Mouse (Mus musculus): ENCODE results near the gene Macrod2.
A peak's percentile ranks its signal among the peaks of the same experiment; 100 is the strongest.

Macrod2 gene

GRCm38 (mm10) chr2:141337708-141338107 is 942.6 kb downstream of the Macrod2 start:
- no peak for DNase-seq

DNA sequence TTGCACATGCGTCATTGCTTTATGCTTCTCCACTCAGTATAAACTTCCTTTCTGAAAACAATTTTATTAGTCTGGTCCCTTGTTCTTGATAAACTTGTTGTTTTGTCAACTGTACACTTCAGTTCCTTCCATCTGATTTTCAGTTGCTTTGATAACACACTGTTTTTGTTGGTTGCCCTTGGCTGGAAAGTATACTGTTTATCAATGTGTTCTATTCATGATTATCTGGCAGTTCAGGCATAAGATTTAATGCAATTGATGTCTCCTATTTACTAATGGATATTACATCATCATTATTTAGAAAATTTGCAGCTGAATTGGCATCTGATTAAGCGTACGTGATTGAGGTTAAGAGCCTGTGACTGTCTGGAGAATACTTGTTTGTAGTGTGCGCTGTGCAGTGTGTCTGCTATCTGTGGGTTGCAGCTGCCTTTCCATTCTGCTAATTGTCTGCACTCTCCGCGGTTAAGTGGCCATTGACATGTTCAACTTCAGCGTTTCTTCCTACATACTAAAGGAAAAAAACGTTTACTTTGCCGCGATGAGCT is 949.0 kb downstream of the Macrod2 start:
- DNase-seq = no peak

- DNase-seq = no peak
These were observed 957.5 kb downstream of the Macrod2 start for GRCm38 (mm10) chr2:141352623-141353022.

GRCm38 (mm10) chr2:141388632-141389031 is 993.5 kb downstream of the Macrod2 start:
- DNase-seq = no peak

DNA sequence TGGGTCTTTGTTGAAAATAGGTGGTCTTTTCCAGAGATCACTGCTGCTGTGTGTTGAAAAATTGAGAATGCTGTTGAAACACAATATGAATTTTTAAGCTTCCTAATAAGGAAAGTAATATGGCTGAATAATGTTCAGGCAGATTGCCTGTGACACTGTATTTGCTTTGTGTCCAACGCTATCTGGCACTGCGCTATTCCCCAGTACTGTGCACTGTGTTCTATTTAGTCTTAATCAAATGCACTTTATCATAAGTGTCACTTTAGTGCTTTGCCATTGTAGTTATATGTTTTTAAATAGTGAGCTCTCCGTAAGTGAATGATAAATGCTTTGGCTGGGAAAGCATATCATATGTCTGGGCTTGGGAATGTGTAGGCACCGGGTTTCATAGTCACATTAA is 996.1 kb downstream of the Macrod2 start:
- no peak for DNase-seq

GRCm38 (mm10) chr2:141394806-141395205 is 999.7 kb downstream of the Macrod2 start:
- DNase-seq = no peak

GRCm38 (mm10) chr2:141408766-141409165 is 1013.7 kb downstream of the Macrod2 start:
- DNase-seq = no peak

DNA sequence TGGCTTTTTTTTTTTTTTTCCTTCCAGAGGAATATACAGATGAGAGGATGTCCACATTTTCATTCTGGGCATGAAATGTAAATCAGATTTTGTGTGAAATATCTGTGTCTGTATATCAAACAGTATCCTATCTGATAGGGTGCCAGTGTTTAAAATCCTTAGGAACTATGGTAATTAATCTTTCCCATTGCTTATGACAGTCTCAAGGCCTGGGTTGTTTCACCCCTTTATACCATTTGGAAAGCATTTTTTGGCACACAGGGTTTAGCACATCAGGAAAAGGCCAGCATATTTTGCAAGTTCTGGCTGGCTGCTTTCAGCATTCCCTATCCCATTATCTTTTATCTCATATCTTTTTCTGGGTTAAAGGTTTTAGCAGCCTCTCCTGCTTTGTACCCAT is 1021.3 kb downstream of the Macrod2 start:
- DNase-seq = no peak

DNA sequence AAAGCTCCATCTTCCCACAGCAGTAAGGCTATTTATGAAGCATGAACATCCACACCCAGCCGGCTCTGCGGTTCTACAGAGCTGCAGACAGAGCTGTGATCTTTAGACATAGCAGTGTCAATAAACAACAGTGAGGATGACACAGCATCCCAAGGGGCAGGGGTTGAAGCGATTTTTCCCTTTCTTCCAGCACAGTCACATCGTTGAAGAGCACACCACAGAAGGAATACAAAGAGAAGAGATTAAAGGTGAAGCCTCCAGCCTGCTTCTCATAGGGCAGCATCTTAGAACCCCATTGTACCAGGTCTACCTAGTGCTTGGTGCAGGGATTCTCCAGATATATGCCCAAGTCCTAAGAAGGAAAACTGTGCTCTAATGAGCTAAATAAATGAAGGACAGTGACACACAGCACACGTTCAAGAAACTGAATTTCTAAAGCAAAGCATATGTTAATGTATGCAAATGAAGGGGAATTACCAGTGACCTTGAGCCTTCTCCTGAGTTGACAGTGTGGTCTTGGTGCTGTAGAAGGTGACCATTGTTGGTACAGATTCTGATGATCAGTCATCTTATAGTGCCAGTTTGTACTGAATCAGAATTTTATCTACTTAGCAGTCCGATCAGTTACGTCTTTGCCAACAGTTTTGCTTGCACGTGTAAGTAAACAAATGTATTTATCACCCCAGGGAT is 1021.9 kb downstream of the Macrod2 start:
- DNase-seq = no peak

DNA sequence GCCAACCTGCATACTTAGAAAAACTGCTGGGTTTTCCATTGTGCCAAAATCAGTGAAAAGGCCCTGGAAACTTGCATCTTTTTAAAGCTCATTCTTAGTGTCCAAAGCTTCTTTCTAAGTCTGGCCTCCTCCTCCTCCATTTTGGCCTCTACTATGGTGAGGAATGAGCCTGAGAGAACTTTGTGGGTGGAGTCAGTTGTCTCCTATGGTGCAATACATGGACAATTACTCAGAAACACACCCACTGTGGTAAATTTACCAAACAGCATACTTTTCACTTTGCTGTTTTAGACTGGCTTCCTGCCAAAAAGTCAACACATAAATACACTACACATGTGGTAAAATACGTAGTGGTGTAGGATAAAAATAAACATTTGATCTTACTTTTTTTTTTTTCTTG is 1024.7 kb downstream of the Macrod2 start:
- no peak for DNase-seq

- no peak for DNase-seq
These were observed 1039.0 kb downstream of the Macrod2 start for GRCm38 (mm10) chr2:141434084-141434483.

GRCm38 (mm10) chr2:141434731-141435570 is 1039.8 kb downstream of the Macrod2 start:
- peak; percentile 72 for DNase-seq

DNA sequence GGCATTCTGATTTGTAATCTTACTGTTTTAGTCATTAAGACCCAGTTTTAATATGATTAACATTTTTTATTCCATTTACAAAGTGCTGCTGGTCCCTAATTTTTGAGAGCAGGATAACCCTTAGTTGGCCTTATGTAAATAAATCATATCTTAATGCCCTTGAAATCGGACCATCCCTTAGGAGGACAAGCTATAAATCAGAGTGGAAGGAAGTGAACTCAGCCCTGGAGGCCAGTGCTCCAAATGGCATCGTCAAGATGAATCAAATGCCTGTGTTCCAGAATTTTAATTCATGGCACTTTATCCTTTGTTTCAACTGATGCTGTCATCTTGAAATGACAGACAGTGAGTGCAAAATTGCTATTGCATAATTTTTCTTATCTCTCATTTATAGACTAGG is 1046.8 kb downstream of the Macrod2 start:
- DNase-seq = no peak

- DNase-seq = no peak
These were observed 1054.1 kb downstream of the Macrod2 start for GRCm38 (mm10) chr2:141449078-141449680.

GRCm38 (mm10) chr2:141463946-141464345 is 1068.8 kb downstream of the Macrod2 start:
- no peak for DNase-seq

GRCm38 (mm10) chr2:141472791-141473190 is 1077.7 kb downstream of the Macrod2 start:
- no peak for DNase-seq

DNA sequence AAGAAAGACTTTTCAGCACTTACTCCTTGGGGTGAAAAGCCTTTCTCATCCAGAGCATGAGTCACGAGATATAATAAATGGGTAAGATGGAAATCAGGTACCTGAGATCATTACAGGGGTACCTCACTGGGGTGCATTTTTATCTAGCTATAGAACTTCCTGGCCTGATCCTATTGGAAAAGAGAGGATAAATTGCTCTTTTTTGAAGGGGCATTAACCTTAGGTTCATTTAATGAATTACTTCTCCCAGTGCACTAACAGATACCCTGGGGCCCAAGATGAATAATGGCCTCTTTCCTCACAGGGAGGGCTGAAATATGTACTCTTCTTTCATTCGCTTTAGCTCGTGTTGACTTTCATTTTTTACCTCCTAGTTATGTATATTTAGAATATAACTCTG is 1082.5 kb downstream of the Macrod2 start:
- DNase-seq = no peak

DNA sequence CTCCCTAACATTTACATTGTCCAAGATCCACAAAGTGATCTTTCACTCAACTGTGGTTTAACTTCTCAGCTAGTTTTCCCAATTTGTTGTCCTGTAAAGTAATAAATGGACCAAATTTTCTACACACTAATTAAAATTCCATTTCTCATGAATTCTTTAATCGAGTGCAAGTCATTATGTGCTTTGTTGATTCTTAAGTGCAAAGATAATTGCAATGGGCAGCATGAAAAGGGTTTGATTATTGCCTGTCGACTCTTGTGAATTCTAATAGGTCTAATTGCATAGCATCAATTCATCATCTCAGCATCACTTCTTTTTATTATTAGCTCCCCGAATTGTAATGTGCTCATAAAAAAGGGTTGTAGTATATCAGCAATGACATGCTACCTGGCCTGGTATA is 1095.4 kb downstream of the Macrod2 start:
- no peak for DNase-seq

- no peak for DNase-seq
These were observed 1110.3 kb downstream of the Macrod2 start for GRCm38 (mm10) chr2:141505451-141505850.

- DNase-seq = no peak
These were observed 1113.1 kb downstream of the Macrod2 start for GRCm38 (mm10) chr2:141507929-141508897.

GRCm38 (mm10) chr2:141514976-141515375 is 1119.9 kb downstream of the Macrod2 start:
- DNase-seq = no peak

DNA sequence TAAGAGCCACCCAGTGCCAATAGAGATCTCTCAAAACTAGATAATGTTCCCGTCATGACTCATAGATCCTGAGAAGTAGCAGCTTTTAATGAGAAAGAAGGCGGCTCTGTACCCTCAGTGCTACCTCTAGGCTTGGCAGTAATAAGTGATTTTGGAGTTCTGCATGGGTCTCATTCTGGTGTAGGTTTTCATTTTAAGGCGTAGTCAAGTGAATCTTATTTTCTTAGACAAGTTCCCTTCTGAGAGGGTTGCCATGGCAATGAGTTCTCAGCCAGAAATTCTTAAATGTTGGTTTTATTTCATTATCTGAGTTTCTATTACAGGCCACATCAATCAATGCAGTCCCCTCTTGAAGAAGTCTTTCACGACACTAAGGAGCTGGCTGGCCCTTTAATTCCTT is 1127.0 kb downstream of the Macrod2 start:
- no peak for DNase-seq

All from cerebellum, adult 9-11 months (tissue).